Mouse (Mus musculus) midbrain, embryonic 16.5 days (tissue): ENCODE results near the gene Tuba3b. TPM values are rescaled to one million over a fixed set of nuclear protein-coding genes. Genes with fewer than 3 reads are reported as not detected.

ENCODE experiments used
- ATAC-seq: fragments of 200-750 bp; cut with Nextera tagmentation; 2 replicates; pipeline ENCODE4 v1.8.0; 2017; ENCODE audit warnings: moderate TSS enrichment
- H3K27ac ChIP-seq: fragments of 300-500 bp; sonication (generic); 2 replicates; pipeline ENCODE4 v1.5.1; 2014; ENCODE audit warnings: mild to moderate bottlenecking, low read length, mixed read lengths
- H3K27me3 ChIP-seq: fragments of 300-500 bp; sonication (generic); 2 replicates; pipeline ENCODE4 v1.6.1; 2014; ENCODE audit warnings: low read depth, low read length, mixed read lengths; ENCODE audit not compliant: control insufficient read depth, insufficient read depth
- H3K36me3 ChIP-seq: fragments of 300-500 bp; sonication (generic); 2 replicates; pipeline ENCODE4 v1.6.1; 2014; ENCODE audit warnings: mild to moderate bottlenecking, low read length, moderate library complexity, mixed read lengths; ENCODE audit not compliant: control insufficient read depth, insufficient read depth
- H3K4me1 ChIP-seq: fragments of 300-500 bp; sonication (generic); 2 replicates; pipeline ENCODE4 v1.6.1; 2014; ENCODE audit warnings: mild to moderate bottlenecking, low read length, mixed read lengths; ENCODE audit not compliant: control insufficient read depth, insufficient read depth
- H3K4me2 ChIP-seq: fragments of 300-500 bp; sonication (generic); 2 replicates; pipeline ENCODE4 v1.6.1; 2014; ENCODE audit warnings: mild to moderate bottlenecking, low read length, mixed read lengths
- H3K4me3 ChIP-seq: fragments of 300-500 bp; sonication (generic); 2 replicates; pipeline ENCODE4 v1.5.1; 2014; ENCODE audit warnings: low read depth, mild to moderate bottlenecking, low read length, moderate library complexity, mixed read lengths
- H3K9ac ChIP-seq: fragments of 300-500 bp; sonication (generic); 2 replicates; pipeline ENCODE4 v1.6.1; 2014; ENCODE audit warnings: low read depth, low read length, mixed read lengths
- H3K9me3 ChIP-seq: fragments of 300-500 bp; sonication (generic); replicated peaks from 2 replicates; pipeline ENCODE4 v1.6.1; 2014; ENCODE audit warnings: mild to moderate bottlenecking, low read length, mixed read lengths; ENCODE audit not compliant: control insufficient read depth, poor library complexity, severe bottlenecking
- WGBS: fragments of 180-500 bp; shearing (Covaris S2); extraction: QIAGEN DNeasy Blood & Tissue Kit; methylation state at CpG from one replicate; pipeline ENCODE4 v1.1.7; 2014; 5-methylcytosine and 5-hydroxymethylcytosine counted together
- polyA plus RNA-seq: library from polyadenylated mRNA; unstranded; fragments of >200 nt; fragmentation: Nextera tagmentation; extraction: Ambion mirVana; gene quantifications from 2 replicates; pipeline ENCODE4 v1.2.1, GENCODE M21; 2015

Gene Tuba3b
- polyA plus RNA-seq, 1 experiment from 2014 or later, result not detected

GRCm38 (mm10) chr6:145616402-145617229, 1.1 kb downstream of the Tuba3b start:
- Histone ChIP-seq H3K9ac (no peak overlapping the region), H3K4me2 (no peak overlapping the region), H3K4me3 (no peak overlapping the region), H3K36me3 (no peaks in the 10 kb centered on the region), H3K4me1 (no peaks in the 10 kb centered on the region), H3K27me3 (no peaks in the 10 kb centered on the region), H3K27ac (no peak overlapping the region), H3K9me3 (no peaks in the 10 kb centered on the region)
- no peak for ATAC-seq
- 90% methylated on average over 5 of the region's 5 CpGs for WGBS

DNA sequence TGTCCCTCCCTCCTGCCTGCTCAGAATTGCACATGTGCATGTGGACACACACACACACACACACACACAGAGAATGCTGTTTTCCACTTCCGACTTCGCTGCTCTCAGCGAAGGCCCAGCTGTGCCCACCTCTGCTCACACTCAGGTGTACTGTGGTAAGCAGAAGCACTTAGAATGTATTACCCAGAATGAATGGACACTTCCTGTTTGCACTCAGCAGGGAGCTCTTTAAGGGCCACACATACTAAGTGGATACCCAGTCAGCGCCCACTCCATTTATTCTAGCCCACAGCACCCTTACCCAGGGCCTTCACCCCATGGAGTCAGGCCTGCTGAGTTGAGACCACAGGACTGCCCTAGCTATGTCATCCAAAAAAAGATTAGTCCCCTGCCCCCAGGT, 7.6 kb downstream of the Tuba3b start:
- H3K9ac ChIP-seq, result no peak overlapping the region
- no peak overlapping the region for H3K4me3 ChIP-seq
- 92% methylated on average over 4 of the region's 4 CpGs for WGBS
- H3K4me2 ChIP-seq, result no peak overlapping the region
- no peaks in the 10 kb centered on the region for H3K36me3 ChIP-seq
- H3K9me3 ChIP-seq, result no peaks in the 10 kb centered on the region
- peaks cover 1% of the 10 kb centered on the region; the same call in 1 of the 2 replicates for H3K4me1 ChIP-seq
- H3K27ac ChIP-seq, result no peak overlapping the region
- ATAC-seq, result no peak
- H3K27me3 ChIP-seq, result no peaks in the 10 kb centered on the region

DNA sequence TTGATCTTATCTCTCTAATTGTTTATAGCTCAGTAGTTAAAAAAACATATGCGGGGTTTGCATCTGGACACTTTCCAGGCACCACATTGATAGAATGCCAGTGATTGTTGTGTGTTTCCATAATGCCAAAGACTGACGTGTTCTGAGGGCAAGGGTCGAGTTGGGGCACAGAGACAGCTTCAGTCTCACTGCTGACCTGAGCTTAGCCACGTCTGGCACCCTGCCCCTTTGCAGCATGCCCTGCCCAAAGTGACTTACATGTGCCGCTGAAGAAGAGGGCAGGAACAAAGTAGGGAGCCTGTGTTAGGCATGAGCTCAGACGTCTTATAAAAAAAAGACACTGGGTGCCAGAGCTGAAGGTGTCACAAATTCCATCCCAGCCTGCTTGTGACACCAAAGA, 14.7 kb downstream of the Tuba3b start:
- 61% methylated on average over 6 of the region's 6 CpGs for WGBS
- no peak overlapping the region for H3K9ac ChIP-seq

DNA sequence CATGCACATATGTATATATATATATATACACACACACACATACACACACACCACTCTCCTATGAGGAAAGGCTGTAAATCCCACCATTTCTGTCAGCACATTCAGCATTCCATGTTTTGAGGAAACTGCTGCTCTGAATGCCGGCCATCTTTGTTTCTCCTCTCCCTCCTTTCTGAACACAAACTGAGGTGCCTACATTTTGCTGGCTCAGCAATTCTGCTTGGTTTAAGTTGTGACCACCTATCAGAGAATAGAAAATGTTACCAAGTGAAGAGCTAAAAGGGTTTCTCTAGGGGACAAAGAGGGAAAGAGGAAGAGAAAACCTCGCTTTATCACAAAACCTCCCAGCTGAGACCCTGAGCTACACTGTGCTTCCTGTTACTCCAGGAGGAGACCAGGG, 18.9 kb downstream of the Tuba3b start:
- Histone ChIP-seq H3K9me3 (no peaks in the 10 kb centered on the region), H3K4me2 (no peak overlapping the region), H3K4me1 (no peaks in the 10 kb centered on the region), H3K4me3 (no peak overlapping the region), H3K27me3 (no peaks in the 10 kb centered on the region), H3K9ac (no peak overlapping the region), H3K27ac (no peak overlapping the region), H3K36me3 (no peaks in the 10 kb centered on the region)
- WGBS, result 80% methylated on average over 2 of the region's 2 CpGs
- ATAC-seq, result no peak

More for the DNA sequence above, 14.7 kb downstream of the Tuba3b start:
- H3K27me3 ChIP-seq, result no peaks in the 10 kb centered on the region
- no peak overlapping the region for H3K4me2 ChIP-seq
- no peak overlapping the region for H3K27ac ChIP-seq
- no peak overlapping the region for H3K4me3 ChIP-seq
- no peak for ATAC-seq
- H3K9me3 ChIP-seq, result no peaks in the 10 kb centered on the region
- H3K36me3 ChIP-seq, result no peaks in the 10 kb centered on the region
- peaks cover 4% of the 10 kb centered on the region; the same call in 1 of the 2 replicates for H3K4me1 ChIP-seq

- H3K36me3 ChIP-seq, result no peaks in the 10 kb centered on the region
- ATAC-seq, result no peak
- no peak overlapping the region for H3K9ac ChIP-seq
- no peak overlapping the region for H3K4me2 ChIP-seq
- H3K4me3 ChIP-seq, result no peak overlapping the region
- no peaks in the 10 kb centered on the region for H3K4me1 ChIP-seq
- H3K27me3 ChIP-seq, result no peaks in the 10 kb centered on the region
- no peaks in the 10 kb centered on the region; the same call in 1 of the 2 replicates for H3K9me3 ChIP-seq
- WGBS, result 83% methylated on average over 4 of the region's 4 CpGs
- no peak overlapping the region for H3K27ac ChIP-seq
These were observed 21.1 kb downstream of the Tuba3b start for GRCm38 (mm10) chr6:145636682-145637081.

DNA sequence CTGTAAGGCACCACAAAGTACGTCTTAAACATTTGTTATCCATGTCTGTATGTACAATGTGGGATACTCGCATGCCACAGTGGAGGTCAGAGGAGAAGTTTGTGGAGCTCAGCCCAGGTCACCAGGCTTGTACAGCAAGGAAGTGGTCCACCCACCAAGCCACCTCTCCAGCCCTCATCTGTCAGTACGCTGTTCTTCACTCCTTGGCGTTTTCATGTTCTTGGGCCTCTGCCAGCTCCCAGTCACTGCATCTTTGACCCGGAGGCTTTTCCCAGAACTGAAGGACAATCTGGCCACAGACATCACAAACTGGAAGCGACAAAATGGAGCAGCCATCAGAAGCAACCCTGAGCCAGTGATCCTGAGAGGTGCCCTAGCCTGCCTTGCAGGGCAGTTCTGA, 22.7 kb downstream of the Tuba3b start:
- Histone ChIP-seq H3K4me2 (no peak overlapping the region), H3K27ac (no peak overlapping the region), H3K4me1 (no peaks in the 10 kb centered on the region), H3K9me3 (no peaks in the 10 kb centered on the region; the same call in 1 of the 2 replicates), H3K36me3 (no peaks in the 10 kb centered on the region), H3K27me3 (no peaks in the 10 kb centered on the region), H3K9ac (no peak overlapping the region), H3K4me3 (no peak overlapping the region)
- ATAC-seq, result no peak
- 82% methylated on average over 6 of the region's 6 CpGs for WGBS

DNA sequence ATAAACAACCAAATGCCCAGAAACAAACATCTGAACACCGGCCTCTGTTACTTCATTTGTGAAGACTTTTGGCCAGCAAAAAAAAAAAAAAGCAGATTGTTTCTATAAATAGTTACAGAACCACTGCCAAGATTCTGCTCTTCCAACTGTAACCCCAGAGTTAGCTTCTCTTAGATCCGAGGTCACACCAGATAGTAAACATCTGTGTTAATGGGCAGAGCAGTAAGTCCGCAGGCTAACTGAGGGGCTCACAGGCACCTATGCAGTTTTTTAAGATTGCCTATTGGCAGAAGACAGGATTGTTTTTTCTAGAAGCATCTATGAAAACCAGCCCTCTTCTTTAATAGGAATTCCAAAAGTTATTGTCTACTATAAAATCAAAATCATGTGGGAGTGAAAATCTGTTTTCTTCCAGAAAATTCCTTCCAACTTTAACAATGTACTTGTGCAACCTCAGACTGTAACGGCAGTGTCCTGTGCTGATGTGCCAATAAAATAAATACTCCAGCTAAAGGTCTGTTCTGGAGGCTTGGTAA, 25.5 kb downstream of the Tuba3b start:
- ATAC-seq, result no peak
- WGBS, result 88% methylated on average over 4 of the region's 4 CpGs

DNA sequence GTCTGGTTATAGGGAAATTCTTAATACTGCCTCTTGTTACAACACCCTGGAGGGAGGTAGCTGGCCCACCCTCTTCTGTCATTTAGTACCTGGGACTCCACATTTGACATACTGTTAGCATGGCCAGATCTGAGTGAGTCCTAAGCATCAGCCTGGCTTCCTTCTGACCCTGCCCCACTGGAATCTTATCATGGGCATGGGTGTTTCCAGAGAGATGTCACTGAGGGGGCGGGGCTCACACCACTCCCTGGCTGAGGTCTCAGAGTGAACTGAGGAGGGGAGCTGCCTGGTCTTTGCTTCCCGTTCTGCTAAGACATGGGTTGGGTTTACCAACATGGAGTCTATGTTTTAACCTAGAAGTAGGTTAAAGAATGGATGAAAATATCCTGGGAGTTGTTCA, 36.4 kb downstream of the Tuba3b start:
- Histone ChIP-seq H3K9ac (no peak overlapping the region), H3K27ac (no peak overlapping the region), H3K4me1 (no peaks in the 10 kb centered on the region), H3K4me2 (no peak overlapping the region), H3K36me3 (no peaks in the 10 kb centered on the region), H3K27me3 (no peaks in the 10 kb centered on the region), H3K4me3 (no peak overlapping the region), H3K9me3 (no peaks in the 10 kb centered on the region)
- 72% methylated on average over 2 of the region's 2 CpGs for WGBS
- no peak for ATAC-seq

More for the DNA sequence above, 25.5 kb downstream of the Tuba3b start:
- Histone ChIP-seq H3K27ac (no peak overlapping the region), H3K4me3 (no peak overlapping the region), H3K9me3 (no peaks in the 10 kb centered on the region; the same call in 1 of the 2 replicates), H3K36me3 (no peaks in the 10 kb centered on the region), H3K4me1 (no peaks in the 10 kb centered on the region), H3K27me3 (no peaks in the 10 kb centered on the region), H3K9ac (no peak overlapping the region), H3K4me2 (no peak overlapping the region)

DNA sequence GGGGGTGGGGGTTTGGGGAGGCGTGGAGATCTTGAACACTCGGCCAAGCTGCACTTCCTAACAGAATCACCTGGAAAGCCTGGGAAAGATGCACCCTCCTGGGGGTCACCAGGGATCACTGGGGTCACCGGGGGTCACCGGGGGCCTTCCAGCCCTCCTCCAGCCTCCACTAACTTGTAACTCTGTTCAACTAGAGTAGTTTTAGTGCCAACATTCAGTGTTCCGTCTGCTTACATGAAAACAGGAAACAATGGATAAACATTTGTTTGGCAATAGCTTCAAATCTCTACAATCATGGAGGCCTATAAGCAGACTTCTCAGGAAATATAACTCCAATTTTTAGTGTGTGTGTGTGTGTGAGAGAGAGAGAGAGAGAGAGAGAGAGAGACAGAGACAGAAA, 37.4 kb downstream of the Tuba3b start:
- no peak for ATAC-seq
- Histone ChIP-seq H3K9me3 (no peaks in the 10 kb centered on the region), H3K9ac (no peak overlapping the region), H3K4me3 (no peak overlapping the region), H3K27me3 (no peaks in the 10 kb centered on the region), H3K36me3 (no peaks in the 10 kb centered on the region), H3K4me2 (no peak overlapping the region), H3K27ac (no peak overlapping the region), H3K4me1 (no peaks in the 10 kb centered on the region)
- 94% methylated on average over 5 of the region's 5 CpGs for WGBS
